Mouse (Mus musculus): Measurements from ENCODE around the gene Cryzl1. TPM values are rescaled to one million over a fixed set of nuclear protein-coding genes. Genes with fewer than 3 reads are reported as not detected.

Cryzl1 gene
- polyA plus RNA-seq, 1 experiment from 2014 or later, result 80.8 TPM

- no peak for ATAC-seq (ENCODE audit: low FRiP score, low TSS enrichment)
- no peaks in the 10 kb centered on the region for H3K9me3 ChIP-seq (ENCODE audit: low read length)
- H3K36me3 ChIP-seq (ENCODE audit: insufficient read depth, low read length), result no peaks in the 10 kb centered on the region
- H3K9ac ChIP-seq (replicated peaks; ENCODE audit: low read length), result no peak overlapping the region
- no peak overlapping the region for H3K4me3 ChIP-seq (ENCODE audit: low read length)
- no peaks in the 10 kb centered on the region for H3K27me3 ChIP-seq (ENCODE audit: insufficient read depth, low read length)
- peaks cover 32% of the 10 kb centered on the region for H3K4me1 ChIP-seq (ENCODE audit: insufficient read depth, low read length)
- no peak overlapping the region for H3K4me2 ChIP-seq (replicated peaks; ENCODE audit: low read depth, low read length)
- WGBS, result 74% methylated on average over 6 of the region's 6 CpGs
- H3K27ac ChIP-seq (ENCODE audit: low read length), result no peak overlapping the region
Measured at GRCm38 (mm10) chr16:91764414-91764813, 35.6 kb upstream of the Cryzl1 start.

- 64% methylated on average over 6 of the region's 6 CpGs for WGBS
- ATAC-seq (ENCODE audit: low FRiP score, low TSS enrichment), result no peak
- Histone ChIP-seq H3K9ac (replicated peaks; ENCODE audit: low read length) (no peak overlapping the region), H3K36me3 (ENCODE audit: insufficient read depth, low read length) (no peaks in the 10 kb centered on the region), H3K4me1 (ENCODE audit: insufficient read depth, low read length) (peaks cover 33% of the 10 kb centered on the region), H3K4me2 (replicated peaks; ENCODE audit: low read depth, low read length) (no peak overlapping the region), H3K9me3 (ENCODE audit: low read length) (no peaks in the 10 kb centered on the region), H3K27ac (ENCODE audit: low read length) (no peak overlapping the region), H3K27me3 (ENCODE audit: insufficient read depth, low read length) (no peaks in the 10 kb centered on the region), H3K4me3 (ENCODE audit: low read length) (no peak overlapping the region)
Measured at GRCm38 (mm10) chr16:91763975-91764374, 35.2 kb upstream of the Cryzl1 start.

DNA sequence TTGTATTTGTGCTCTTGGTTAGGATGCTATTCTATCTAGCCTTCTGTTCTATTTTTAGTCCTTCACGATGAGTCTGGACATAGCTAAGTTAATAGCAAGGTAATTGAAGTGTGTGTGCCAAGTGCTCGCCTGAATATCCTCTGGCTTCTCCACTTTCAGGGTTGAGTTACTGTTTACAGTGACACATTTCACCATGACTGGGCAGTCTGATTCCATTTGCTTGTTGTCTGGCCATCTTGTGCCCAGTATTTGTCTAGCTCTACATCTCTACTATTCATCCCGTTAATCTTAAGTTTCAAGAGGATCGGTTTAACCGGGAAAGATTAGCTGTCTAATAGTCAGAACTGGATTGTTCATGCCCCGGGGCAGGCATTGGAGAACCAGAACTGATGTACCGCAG lies 33.7 kb upstream of the Cryzl1 start:
- Histone ChIP-seq H3K27ac (ENCODE audit: low read length) (no peak overlapping the region), H3K9me3 (ENCODE audit: low read length) (no peaks in the 10 kb centered on the region), H3K9ac (replicated peaks; ENCODE audit: low read length) (no peak overlapping the region), H3K4me1 (ENCODE audit: insufficient read depth, low read length) (peaks cover 33% of the 10 kb centered on the region), H3K36me3 (ENCODE audit: insufficient read depth, low read length) (no peaks in the 10 kb centered on the region), H3K4me2 (replicated peaks; ENCODE audit: low read depth, low read length) (no peak overlapping the region), H3K27me3 (ENCODE audit: insufficient read depth, low read length) (no peaks in the 10 kb centered on the region), H3K4me3 (ENCODE audit: low read length) (no peak overlapping the region)
- WGBS, result 54% methylated on average over 7 of the region's 7 CpGs
- ATAC-seq (ENCODE audit: low FRiP score, low TSS enrichment), result no peak

DNA sequence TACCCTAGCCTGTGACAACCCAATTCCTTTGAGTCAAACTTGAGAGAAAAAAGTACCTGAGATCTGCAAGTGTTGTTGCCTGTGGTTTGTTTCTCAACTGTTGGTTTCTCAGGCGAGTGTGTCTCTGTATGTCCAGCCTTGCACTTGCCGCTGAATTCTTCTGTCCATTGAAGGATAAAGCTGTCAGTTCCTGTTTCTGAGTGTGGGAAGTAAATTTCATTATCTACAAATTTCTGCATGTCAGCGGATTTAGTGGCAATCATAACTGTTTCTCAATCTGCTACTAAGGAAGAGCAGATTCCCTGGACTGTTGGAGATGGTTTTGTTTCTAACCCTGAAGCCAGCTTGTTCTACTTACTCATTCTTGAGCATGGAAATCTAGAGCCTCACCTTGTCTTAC lies 33.0 kb upstream of the Cryzl1 start:
- Histone ChIP-seq H3K27me3 (ENCODE audit: insufficient read depth, low read length) (no peaks in the 10 kb centered on the region), H3K9ac (replicated peaks; ENCODE audit: low read length) (no peak overlapping the region), H3K4me3 (ENCODE audit: low read length) (no peak overlapping the region), H3K9me3 (ENCODE audit: low read length) (no peaks in the 10 kb centered on the region), H3K4me1 (ENCODE audit: insufficient read depth, low read length) (peaks cover 32% of the 10 kb centered on the region), H3K27ac (ENCODE audit: low read length) (no peak overlapping the region), H3K4me2 (replicated peaks; ENCODE audit: low read depth, low read length) (no peak overlapping the region), H3K36me3 (ENCODE audit: insufficient read depth, low read length) (no peaks in the 10 kb centered on the region)
- 71% methylated on average over 3 of the region's 3 CpGs for WGBS
- no peak for ATAC-seq (ENCODE audit: low FRiP score, low TSS enrichment)

- Histone ChIP-seq H3K4me1 (ENCODE audit: insufficient read depth, low read length) (peaks cover 29% of the 10 kb centered on the region), H3K36me3 (ENCODE audit: insufficient read depth, low read length) (no peaks in the 10 kb centered on the region), H3K27me3 (ENCODE audit: insufficient read depth, low read length) (no peaks in the 10 kb centered on the region), H3K4me2 (replicated peaks; ENCODE audit: low read depth, low read length) (no peak overlapping the region), H3K9ac (replicated peaks; ENCODE audit: low read length) (no peak overlapping the region), H3K4me3 (ENCODE audit: low read length) (no peak overlapping the region), H3K9me3 (ENCODE audit: low read length) (no peaks in the 10 kb centered on the region), H3K27ac (ENCODE audit: low read length) (no peak overlapping the region)
- WGBS, result 86% methylated on average over 9 of the region's 9 CpGs
- ATAC-seq (ENCODE audit: low FRiP score, low TSS enrichment), result no peak
Measured at GRCm38 (mm10) chr16:91761202-91761601, 32.4 kb upstream of the Cryzl1 start.

DNA sequence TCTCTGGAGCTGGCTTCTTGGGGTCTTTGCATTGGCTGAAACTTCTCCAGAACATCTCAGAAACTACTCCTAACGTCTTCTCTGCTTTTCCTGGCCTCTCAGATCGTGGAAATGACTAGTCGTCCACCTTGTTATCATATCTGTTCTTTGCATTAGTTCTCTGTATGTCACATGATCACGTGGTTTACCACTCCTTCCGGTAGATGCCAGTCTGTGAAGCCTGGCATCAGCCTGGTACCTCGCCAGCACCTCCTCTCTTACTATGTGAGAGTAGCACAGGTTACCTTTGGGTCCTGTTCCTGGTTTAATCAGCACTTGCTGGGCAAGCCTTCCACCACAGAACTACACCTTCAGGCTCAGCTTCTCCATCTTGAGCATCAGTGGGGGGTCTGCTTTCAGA lies 26.2 kb upstream of the Cryzl1 start:
- no peak overlapping the region for H3K4me3 ChIP-seq (ENCODE audit: low read length)

DNA sequence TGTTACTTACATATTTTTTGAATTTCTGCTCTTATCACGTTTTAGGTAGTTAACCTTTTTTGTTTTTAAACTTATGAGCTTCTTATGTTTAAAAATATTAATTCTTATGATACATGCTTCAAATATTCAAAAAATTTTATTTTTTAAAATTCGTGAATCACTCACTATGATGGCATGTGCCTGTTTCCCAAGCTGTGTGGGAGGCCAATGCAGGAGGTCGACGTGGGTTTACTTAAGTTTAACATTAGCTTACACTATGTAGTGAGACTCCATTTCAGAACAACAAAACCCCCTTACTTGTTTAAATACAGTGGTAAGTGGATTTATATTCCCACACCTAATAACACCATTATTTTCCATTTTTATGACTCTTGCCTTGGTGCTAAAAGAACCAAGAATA lies 24.8 kb upstream of the Cryzl1 start:
- 66% methylated on average over 4 of the region's 4 CpGs for WGBS
- no peaks in the 10 kb centered on the region for H3K27me3 ChIP-seq (ENCODE audit: insufficient read depth, low read length)
- H3K4me1 ChIP-seq (ENCODE audit: insufficient read depth, low read length), result peaks cover 9% of the 10 kb centered on the region; the same call in 1 of the 2 replicates
- H3K4me2 ChIP-seq (replicated peaks; ENCODE audit: low read depth, low read length), result no peak overlapping the region
- no peaks in the 10 kb centered on the region for H3K9me3 ChIP-seq (ENCODE audit: low read length)
- no peak overlapping the region for H3K4me3 ChIP-seq (ENCODE audit: low read length)
- no peaks in the 10 kb centered on the region for H3K36me3 ChIP-seq (ENCODE audit: insufficient read depth, low read length)
- no peak for ATAC-seq (ENCODE audit: low FRiP score, low TSS enrichment)
- H3K9ac ChIP-seq (replicated peaks; ENCODE audit: low read length), result no peak overlapping the region
- no peak overlapping the region for H3K27ac ChIP-seq (ENCODE audit: low read length)

More for the DNA sequence above, 26.2 kb upstream of the Cryzl1 start:
- Histone ChIP-seq H3K27me3 (ENCODE audit: insufficient read depth, low read length) (no peaks in the 10 kb centered on the region), H3K9ac (replicated peaks; ENCODE audit: low read length) (no peak overlapping the region), H3K27ac (ENCODE audit: low read length) (no peak overlapping the region), H3K4me2 (replicated peaks; ENCODE audit: low read depth, low read length) (no peak overlapping the region), H3K4me1 (ENCODE audit: insufficient read depth, low read length) (peaks cover 13% of the 10 kb centered on the region; the same call in 1 of the 2 replicates), H3K9me3 (ENCODE audit: low read length) (no peaks in the 10 kb centered on the region), H3K36me3 (ENCODE audit: insufficient read depth, low read length) (no peaks in the 10 kb centered on the region)
- ATAC-seq (ENCODE audit: low FRiP score, low TSS enrichment), result no peak
- WGBS, result 88% methylated on average over 6 of the region's 6 CpGs

DNA sequence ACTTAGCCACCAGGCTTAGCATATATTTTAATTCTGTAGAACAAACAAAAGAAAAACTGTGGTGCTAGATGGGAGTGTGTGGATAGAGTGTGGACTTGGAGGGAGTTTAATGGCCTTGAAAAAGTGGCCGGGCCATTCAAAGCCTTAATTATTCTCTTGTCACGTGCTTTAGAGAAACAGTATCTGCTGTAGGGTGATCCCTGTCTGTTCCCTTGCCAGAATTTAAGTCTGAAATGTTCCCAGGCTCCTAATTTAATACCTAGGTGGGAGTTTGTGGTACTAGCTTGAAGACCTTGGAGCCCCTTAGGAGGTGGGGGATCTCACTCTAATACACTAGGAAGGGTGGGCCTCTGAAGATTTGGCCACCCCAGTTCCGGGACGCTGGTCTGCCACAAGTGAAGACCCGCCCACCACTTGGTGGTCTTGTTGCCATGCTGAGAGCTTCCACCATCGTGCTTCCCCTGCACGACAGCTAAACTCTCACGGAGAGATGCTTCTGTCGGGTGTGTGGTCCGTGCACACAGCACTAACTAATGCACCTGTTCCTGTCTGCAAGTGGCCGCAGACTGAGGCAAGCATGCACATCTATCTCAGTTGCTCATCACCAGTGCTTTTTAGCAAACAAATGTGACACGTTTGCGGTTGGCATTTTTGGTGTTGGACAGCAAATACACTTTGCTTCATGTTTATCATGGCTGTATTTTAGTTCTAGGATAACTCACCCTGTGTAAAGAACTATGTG lies 23.0 kb upstream of the Cryzl1 start:
- Histone ChIP-seq H3K36me3 (ENCODE audit: insufficient read depth, low read length) (no peaks in the 10 kb centered on the region), H3K4me1 (ENCODE audit: insufficient read depth, low read length) (peaks cover 9% of the 10 kb centered on the region; the same call in 1 of the 2 replicates), H3K4me3 (ENCODE audit: low read length) (no peak overlapping the region), H3K27me3 (ENCODE audit: insufficient read depth, low read length) (no peaks in the 10 kb centered on the region), H3K4me2 (replicated peaks; ENCODE audit: low read depth, low read length) (no peak overlapping the region), H3K9ac (replicated peaks; ENCODE audit: low read length) (no peak overlapping the region), H3K9me3 (ENCODE audit: low read length) (no peaks in the 10 kb centered on the region), H3K27ac (ENCODE audit: low read length) (no peak overlapping the region)
- WGBS, result 53% methylated on average over 13 of the region's 13 CpGs
- peak; percentile 71 for ATAC-seq (ENCODE audit: low FRiP score, low TSS enrichment)

DNA sequence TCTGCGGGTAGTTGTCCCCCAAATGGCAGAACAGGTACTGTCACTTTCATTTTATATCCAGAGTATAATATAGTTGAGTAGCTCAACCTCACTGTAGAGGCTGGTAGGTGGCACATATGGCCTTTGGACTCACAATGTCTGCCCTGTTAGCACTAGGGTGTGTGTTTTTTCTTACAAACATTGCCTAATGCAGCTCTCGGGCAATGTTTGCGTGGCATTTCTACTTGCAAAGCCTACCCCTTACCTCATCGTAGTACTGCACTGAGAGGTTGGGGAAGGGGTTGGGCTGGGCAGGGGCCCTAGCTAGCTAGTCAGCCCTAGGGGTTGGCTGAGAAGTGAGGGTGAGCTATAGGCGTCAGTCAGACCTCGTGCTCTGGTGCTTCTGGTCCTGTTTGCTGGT lies 18.8 kb upstream of the Cryzl1 start:
- WGBS, result 82% methylated on average over 6 of the region's 6 CpGs
- no peaks in the 10 kb centered on the region for H3K9me3 ChIP-seq (ENCODE audit: low read length)
- no peak overlapping the region for H3K9ac ChIP-seq (replicated peaks; ENCODE audit: low read length)
- no peaks in the 10 kb centered on the region for H3K27me3 ChIP-seq (ENCODE audit: insufficient read depth, low read length)
- H3K36me3 ChIP-seq (ENCODE audit: insufficient read depth, low read length), result no peaks in the 10 kb centered on the region
- H3K4me3 ChIP-seq (ENCODE audit: low read length), result no peak overlapping the region
- H3K4me1 ChIP-seq (ENCODE audit: insufficient read depth, low read length), result peaks cover 24% of the 10 kb centered on the region
- no peak overlapping the region for H3K4me2 ChIP-seq (replicated peaks; ENCODE audit: low read depth, low read length)
- no peak for ATAC-seq (ENCODE audit: low FRiP score, low TSS enrichment)
- H3K27ac ChIP-seq (ENCODE audit: low read length), result no peak overlapping the region

- Histone ChIP-seq H3K27me3 (ENCODE audit: insufficient read depth, low read length) (no peaks in the 10 kb centered on the region), H3K27ac (ENCODE audit: low read length) (peak overlapping the region; percentile 22; the same call in 1 of the 2 replicates), H3K4me1 (ENCODE audit: insufficient read depth, low read length) (peaks cover 17% of the 10 kb centered on the region), H3K9ac (replicated peaks; ENCODE audit: low read length) (no peak overlapping the region), H3K4me2 (replicated peaks; ENCODE audit: low read depth, low read length) (no peak overlapping the region), H3K4me3 (ENCODE audit: low read length) (no peak overlapping the region), H3K36me3 (ENCODE audit: insufficient read depth, low read length) (no peaks in the 10 kb centered on the region), H3K9me3 (ENCODE audit: low read length) (no peaks in the 10 kb centered on the region)
- ATAC-seq (ENCODE audit: low FRiP score, low TSS enrichment), result peak; percentile 90
- 11% methylated on average over 14 of the region's 14 CpGs for WGBS
Measured at GRCm38 (mm10) chr16:91746101-91746950, 17.6 kb upstream of the Cryzl1 start.

Data from kidney, embryonic 16.5 days (tissue).